Mouse (Mus musculus): ENCODE results near the gene Slc11a1.

The Slc11a1 gene

GRCm38 (mm10) chr1:74408589-74409504 lies 33.9 kb downstream of the Slc11a1 start, which contains the start of gene Vil1:
Vil1 (plus strand) TSS chr1:74409376.
- DNase-seq (ENCODE audit: low spot score in 2 of 2), result no peak

DNA sequence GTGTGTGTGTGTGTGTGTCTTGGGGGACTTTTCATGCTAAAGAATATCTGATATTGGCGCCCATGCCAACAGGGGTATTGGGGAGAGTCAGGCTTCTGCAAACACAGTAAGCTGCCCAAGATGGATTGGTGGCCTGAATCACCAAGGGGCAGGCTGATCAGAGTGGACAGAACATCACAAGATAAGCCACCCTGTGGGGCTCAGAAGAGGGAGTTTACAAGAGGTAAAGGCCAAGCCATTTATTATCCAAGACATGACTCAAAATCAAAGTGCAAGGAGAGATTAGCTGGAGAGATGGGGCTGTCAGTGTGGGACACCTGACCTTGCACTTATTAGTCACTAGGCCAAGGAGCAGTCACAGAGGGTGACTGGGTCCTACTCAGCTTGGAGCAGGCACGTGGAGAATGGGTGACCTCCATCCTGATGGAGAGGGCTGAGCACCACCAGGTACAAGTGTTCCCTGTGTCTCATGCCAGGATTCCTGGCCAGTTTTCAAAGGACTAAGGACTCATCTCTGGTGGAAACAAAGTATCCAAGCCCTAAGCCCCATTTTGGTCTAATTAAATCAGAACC lies 36.8 kb downstream of the Slc11a1 start:
- no peak for DNase-seq (ENCODE audit: low spot score in 2 of 2)

DNA sequence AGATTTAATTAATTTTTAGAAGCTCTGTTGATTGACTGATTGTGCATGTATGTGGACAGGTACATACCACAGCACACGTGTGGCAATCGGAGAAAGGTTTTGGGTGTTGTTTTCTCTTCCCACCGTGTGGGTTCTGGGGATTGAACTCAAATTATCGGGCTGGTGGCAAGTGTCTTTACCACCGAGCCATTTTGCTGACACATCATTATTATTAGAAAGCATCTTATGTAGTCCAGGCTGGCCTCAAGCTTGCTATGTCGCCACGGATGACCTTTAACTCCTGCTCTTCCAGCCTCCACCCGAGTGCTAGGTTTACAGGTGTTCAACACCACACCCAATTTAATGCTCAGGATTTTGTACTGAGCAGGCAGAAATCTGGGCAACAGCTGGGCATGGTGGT lies 37.7 kb downstream of the Slc11a1 start:
- no peak for DNase-seq (ENCODE audit: low spot score in 2 of 2)

- no peak for DNase-seq (ENCODE audit: low spot score in 2 of 2)
Measured at GRCm38 (mm10) chr1:74415143-74415542, 40.1 kb downstream of the Slc11a1 start.

GRCm38 (mm10) chr1:74418747-74419439 lies 43.9 kb downstream of the Slc11a1 start:
- DNase-seq (ENCODE audit: low spot score in 2 of 2), result no peak

DNA sequence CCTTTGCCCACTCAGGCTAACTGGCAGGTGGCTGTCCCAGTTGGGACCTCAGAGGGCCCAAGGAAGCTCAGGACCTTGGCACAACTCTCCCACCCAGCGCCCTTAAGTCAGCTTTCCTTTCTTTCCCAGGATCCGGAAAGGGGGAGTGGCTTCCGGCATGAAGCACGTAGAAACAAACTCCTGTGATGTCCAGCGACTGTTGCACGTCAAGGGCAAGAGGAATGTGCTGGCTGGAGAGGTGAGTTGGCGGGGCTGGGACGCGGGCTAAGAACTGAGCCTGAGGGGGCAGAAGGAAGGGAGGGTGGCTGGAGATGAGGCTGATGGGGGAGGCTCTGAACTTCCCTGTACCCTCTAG lies 44.4 kb downstream of the Slc11a1 start:
- DNase-seq (ENCODE audit: low spot score in 2 of 2), result no peak

- no peak for DNase-seq (ENCODE audit: low spot score in 2 of 2)
Measured at GRCm38 (mm10) chr1:74423147-74423546, 48.2 kb downstream of the Slc11a1 start.

DNA sequence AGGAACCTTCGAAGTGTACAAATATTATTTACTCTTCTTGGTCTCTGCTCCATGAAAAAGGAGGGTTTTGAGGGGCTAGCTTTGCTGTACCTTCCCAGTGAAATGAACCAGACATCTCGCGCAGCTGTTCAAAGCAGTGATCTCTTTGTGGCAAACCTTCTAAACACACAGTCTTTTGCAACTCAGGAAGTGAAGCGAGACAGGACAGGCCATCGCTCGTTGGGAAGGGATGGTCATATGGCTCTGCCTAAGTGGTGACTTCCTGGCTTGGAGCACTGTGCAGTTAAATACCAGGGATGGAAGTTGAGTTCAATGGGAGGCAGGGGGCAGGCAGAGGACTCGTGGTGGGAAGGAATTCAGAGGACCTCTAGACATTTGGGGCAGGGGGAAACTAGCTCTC lies 50.9 kb downstream of the Slc11a1 start:
- no peak for DNase-seq (ENCODE audit: low spot score in 2 of 2)

DNA sequence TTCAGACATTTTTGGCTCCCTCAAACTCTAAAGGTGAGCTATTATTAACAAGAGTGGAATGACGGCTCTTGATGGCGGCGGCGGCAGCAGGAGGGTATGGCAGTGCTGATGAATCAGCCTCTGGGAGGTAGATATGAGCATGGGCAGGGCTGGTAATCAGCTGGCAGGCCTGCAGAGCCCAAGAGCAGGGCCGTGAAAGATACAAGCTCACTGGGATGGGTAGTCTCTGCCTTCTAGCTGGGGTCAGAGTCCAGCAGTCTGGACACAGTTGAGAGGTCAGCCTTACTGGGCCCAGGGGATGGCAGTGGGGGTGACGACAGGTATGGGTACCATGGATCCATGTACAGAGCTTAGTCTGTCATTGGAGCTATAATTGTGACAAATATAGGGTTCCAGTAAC lies 58.2 kb downstream of the Slc11a1 start:
- no peak for DNase-seq (ENCODE audit: low spot score in 2 of 2)

GRCm38 (mm10) chr1:74434596-74434995 lies 59.6 kb downstream of the Slc11a1 start:
- no peak for DNase-seq (ENCODE audit: low spot score in 2 of 2)

GRCm38 (mm10) chr1:74435563-74435962 lies 60.6 kb downstream of the Slc11a1 start:
- DNase-seq (ENCODE audit: low spot score in 2 of 2), result no peak

Data from left cerebral cortex, adult 9 months (tissue).